Mouse (Mus musculus) cerebellum, adult 2 months (tissue): Measurements from ENCODE around the gene Rpp40.

Experiments
- CTCF ChIP-seq: fragments of 200-500 bp; IDR thresholded peaks from 2 replicates; pipeline ENCODE4 v1.5.1; 2011; ENCODE audit warnings: low read depth, mild to moderate bottlenecking, control low read depth, low read length, moderate library complexity, borderline replicate concordance; ENCODE audit not compliant: insufficient read depth
- POLR2A ChIP-seq: fragments of 200-500 bp; IDR thresholded peaks from 2 replicates; pipeline ENCODE4 v1.6.1; 2011; ENCODE audit warnings: low read length, control low read depth, borderline replicate concordance; ENCODE audit not compliant: insufficient read depth

- no peak for TF ChIP-seq CTCF
- TF ChIP-seq POLR2A: no peak
Observed at GRCm38 (mm10) chr13:35939871-35940665, 33.9 kb upstream of the Rpp40 start.
